Mouse (Mus musculus) spleen, adult 12 weeks (tissue): ENCODE data around the gene Ucn.

ENCODE experiments used
- DNase-seq: peaks from one replicate; pipeline ENCODE4 v3.0.0; 2022; ENCODE audit warnings: low spot score

Gene Ucn

DNA sequence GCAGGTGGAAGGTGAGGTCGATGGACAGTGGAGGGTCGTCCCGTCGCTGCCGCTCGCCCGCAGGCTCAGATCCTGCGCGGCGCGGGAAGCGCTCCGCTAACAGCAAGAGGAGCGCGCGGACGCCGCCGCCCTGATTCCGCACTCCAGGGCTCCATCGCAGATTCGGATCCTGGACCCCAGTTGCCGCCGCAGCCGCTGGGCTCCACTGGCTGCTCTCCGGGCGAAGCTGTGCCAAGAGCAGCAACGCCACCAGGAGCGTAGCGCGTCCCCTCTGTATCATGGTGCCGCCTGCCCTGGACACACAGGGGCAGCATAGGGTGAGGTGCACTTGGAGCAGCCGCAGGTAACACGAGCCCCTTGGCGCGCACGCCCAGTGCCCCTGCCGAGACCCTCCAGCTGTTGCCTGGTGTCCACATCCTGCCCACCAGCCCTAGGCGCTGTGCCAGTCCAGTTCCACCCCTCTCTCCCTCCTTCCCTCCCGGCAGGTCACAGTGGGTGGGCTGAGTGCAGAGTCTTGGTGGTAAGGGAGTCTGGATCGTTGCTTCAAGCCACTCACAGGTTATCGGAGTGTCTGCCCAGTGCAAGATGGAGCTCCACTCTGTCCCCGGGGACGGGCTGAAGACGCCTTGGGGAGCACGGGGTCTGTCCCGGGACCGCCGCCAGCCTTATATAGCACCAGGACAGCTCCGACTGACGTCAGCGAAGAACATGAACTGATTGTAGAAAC lies at the start of gene Ucn:
Gene Ucn, minus strand, starts transcription at position 589 of the 727 bp plus-strand sequence.
- no peak for DNase-seq

DNA sequence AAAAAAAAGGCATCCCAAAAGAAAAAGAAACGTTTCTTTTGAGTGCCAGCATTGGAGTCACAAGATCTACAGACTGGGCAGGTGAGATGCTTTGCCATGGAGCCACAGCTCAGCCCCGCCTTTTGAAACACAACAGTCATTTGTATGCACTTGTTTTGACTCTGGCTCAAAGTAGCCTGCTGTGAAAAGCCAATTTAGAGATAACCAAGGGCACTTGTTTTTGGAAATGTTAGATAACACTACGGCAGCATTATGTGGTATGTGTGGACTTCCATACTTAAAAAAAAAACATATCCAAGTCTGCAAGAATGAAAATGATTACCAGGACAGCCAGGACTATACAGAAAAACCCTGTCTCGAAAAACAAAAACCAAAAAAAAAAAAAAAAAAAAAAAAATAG lies 45.0 kb upstream of the Ucn start:
- no peak for DNase-seq

DNA sequence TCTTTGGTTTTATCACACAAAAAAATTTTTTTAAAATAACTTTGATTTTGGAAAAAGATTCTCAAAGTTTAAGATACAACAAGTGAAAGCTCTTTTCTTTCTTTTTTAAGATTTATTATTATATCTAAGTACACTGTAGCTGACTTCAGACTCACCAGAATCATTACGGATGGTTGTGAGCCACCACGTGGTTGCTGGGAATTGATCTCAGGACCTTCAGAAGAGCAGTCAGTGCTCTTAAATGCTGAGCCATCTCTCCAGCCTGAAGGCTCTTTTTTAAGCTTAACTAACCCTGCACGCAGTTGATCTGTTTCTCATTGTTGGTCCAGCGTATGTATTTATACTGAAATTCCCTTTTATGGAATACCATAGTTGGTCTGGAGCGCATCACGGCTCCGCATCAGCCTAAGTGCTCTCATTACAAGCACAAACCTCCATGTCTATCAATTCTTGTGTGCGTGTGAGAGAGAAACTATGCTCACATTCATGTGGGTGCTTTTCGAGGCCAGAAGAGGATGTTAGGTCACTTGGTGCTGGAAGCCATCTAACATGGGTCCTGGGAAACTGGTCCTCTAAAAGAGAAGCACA lies 42.6 kb upstream of the Ucn start:
- DNase-seq = no peak

DNA sequence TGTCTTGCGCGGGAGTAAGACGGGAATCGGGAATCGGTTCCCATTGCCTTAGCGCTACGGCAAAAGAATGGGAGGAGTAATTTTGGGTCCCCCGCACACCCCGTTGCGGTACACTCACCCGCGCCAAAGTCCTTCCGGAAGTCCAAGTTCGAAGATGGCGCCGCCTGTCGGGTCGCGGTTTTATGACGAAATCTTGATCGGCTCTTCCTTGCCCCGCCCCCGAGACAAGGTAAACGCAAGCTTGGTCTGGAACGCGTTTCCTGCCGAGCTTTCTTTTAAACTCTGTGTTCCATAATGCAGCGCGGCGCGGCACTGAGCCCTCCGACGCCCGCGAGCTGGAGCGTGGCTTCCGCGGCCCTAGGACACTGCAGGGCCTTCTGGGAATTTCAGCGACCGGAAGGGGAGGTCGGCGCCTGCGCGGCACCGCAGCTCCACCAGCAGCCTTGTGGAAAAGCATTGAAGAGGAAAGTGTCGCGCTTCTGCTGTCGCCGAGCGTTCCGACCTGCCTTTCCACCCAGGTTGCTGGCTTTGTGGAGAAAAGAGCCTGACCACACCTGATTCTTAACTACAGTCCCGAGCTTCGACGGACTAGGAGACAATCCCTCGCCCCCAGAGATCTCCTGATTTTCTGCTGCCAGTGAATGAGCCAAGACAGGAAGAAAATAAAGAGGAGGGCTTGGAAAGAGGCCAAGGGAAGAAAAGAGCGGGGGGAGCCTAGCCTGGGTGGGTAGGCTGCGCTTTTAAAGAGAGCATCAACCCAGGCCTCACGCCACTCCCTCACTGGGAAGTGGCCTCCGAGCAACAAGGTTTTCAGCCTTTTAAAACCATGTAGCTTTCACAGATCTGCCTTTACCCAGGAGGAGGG lies 41.4 kb upstream of the Ucn start, which contains the start of the genes Gm29609 and Gtf3c2:
Gene Gm29609, minus strand, starts transcription at position 146 of the 865 bp plus-strand sequence.
Gene Gtf3c2, minus strand, starts transcription at position 379 of the 865 bp plus-strand sequence.
- peak; percentile 92 for DNase-seq

DNA sequence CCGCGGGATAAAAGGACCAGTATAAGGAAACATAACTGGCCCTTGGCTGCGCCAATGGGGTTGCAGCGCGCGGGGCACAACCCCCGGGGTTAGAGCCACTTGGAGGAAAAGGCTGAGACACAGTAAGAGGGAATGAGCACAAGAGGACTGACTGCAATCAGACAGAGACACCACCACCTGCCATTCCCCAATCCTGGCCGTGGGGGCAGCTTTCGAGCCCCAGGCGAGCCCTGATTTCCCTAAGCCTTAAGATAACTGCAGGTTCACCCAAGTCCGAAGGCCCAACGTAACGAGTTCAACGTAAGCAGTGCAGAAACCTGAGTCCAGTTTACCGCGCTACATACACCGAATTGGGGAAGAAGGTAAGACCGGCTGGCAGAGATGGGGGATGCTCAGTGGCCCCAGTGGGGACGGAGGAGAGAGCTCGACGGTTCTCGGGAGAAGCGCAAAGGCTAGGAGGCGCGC lies 40.7 kb upstream of the Ucn start:
- DNase-seq = no peak

DNA sequence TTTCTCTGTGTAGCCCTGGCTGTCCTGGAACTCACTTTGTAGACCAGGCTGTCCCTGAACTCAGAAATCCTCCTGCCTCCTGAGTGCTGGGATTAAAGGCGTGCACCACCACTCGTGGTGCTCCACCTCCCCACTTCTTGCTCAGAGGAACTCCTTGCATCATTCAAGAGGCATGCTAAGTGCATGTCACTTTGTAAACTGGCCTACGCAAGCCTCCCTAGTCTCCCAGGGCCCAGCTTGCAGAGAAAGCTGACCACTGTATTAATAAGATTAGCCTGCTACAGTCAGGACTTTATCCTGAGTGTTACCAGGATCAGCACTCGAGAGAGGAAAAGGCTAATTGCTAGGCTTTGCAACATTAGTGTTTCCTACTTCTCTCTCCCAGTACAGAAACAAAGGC lies 30.0 kb upstream of the Ucn start:
- no peak for DNase-seq

DNA sequence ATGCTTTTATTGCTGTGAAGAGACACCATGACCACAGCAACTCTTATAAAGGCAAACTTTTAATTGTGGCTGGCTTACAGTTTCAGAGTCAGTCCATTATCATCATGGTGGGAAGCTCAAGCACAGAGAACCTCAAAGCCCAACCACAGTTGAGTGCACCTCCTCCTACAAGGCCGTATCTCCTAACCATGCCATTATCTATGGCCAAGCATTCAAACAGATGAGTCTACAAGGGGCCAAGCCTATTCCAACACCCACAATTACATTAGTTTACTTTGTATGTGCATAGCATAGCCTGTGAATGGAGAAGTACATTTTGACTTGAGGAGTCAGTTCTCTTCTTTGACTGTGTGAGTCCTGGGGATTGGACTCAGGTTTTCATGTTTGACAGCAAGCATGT lies 26.2 kb upstream of the Ucn start:
- no peak for DNase-seq

DNA sequence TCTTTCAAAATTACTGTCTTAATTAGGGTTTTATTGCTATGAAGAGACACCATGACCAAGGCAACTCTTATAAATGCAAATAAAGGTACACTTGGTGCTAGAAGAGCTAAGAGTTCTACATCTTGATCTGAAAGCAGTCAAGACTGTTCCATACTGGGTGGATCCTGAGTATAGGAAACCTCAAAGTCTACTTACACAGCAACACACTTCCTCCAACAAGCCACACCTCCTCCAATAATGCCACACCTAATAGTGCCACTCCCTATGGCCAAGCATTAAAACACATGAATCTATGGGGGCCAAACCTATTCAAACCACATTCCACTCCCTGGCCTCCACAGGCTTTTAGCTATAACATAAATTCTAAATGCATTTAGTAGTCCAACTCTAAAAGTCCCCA lies 23.8 kb upstream of the Ucn start:
- no peak for DNase-seq

DNA sequence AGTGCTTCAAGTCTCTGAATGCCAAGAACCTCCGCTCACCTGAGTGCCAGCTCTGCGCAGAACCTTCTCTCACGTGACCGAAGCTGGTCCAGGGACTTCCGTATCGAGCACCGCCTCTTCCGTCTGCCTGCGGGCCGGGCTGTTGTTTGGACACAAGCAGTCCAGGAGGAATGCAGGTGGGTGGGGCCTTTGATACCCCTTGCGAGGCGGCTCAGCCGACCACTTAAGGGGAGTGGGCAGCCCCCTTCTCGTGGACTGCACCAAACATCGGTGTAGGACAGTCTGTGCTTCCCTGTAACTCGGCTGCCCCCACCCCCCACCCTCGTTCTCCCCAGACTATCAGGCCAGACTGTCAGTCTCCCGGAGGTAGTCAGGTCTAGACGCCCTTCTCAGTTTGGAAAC lies 15.5 kb upstream of the Ucn start, which contains the start of gene Mpv17:
Gene Mpv17, minus strand, starts transcription at position 100 of the 402 bp plus-strand sequence.
- DNase-seq = peak; percentile 51

DNA sequence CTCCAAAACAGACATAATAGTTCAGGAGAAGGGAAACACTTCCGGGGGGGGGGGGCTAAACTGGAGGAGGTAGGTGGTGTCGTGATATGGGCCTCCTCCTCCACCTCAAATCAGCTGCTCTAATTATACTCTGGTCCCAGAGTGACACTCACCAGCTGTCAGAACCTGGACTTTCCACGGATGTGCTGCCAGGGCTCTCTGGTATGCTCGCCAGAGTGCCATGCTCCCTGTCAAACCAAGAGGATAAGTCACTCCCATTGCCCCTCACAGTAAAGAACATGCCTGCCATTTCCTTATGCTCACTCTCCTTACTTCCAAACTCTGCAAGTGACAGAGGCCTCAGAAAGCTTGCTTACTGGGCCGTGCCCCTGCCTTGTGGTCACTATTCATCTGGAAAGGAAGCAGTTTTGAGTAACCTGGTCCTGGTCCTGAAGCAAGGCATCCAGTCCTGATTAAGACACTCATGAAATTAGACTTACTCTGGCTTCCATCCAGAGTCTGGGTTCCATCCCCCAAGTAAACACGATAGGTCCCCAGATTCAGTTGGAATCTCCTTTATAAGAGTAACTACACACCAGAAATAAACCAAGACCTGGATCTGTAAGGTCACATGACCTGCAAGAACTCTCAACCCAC lies 15.0 kb upstream of the Ucn start:
- no peak for DNase-seq

DNA sequence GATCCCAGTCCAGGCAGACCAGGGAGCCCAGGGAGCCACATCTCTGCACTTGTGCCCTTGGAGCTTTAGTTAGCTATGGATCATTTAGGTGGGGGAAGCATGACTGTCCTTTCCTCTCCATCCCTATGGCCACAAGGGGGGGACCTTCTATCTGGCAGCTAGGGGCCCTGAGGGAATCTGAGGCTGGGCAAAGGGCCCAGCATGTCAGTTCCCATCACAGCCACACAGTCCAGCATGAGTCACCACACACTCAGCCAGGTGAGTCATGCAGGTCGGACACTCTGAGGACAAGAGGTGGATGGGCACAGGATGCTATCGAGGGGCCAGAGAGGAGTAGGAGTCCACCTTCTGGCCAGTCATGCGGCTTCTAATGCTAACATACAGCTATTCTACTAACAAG lies 13.1 kb upstream of the Ucn start:
- DNase-seq = no peak

DNA sequence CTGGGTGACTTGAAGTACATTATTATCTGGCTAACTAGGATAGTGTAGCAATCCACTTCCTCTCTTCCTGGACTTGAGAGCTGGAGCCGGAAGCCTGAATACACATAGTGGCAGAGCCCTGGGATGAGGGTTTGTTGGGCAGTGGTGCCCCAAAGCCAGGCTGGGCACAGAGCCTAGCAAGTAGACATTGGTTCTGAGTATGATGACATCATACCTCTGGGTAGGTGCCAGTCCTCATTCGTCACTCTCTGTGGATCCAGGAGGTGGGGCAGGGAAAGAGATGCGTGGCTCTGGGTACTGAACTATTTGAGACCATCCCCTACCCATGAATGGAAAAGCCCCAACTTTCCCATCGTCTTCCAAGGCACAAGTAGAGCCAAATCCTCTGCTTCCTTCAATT lies 11.2 kb upstream of the Ucn start:
- no peak for DNase-seq

DNA sequence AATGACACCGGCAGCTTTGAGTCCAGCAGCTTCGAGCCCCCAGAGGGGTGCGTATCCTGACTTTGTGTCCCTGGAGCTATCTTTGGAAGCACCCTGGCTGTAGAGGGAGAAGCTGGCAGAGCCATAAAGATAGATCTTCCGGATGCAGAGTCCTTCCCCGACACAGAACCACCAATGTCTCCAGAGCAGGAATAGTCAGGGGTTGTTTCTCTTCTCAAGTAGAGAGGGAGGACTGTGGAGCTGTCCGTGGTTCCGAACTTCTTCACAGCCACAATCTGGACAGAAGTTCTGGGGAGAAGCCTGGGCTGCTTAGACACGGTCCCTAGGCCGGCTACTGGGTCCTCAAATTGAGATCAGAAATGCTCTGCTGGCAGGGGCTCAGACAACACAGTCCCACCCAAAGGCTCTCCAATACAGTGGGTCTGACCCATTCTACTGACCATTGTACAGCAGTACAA lies 368 bp upstream of the Ucn start:
- DNase-seq = no peak

DNA sequence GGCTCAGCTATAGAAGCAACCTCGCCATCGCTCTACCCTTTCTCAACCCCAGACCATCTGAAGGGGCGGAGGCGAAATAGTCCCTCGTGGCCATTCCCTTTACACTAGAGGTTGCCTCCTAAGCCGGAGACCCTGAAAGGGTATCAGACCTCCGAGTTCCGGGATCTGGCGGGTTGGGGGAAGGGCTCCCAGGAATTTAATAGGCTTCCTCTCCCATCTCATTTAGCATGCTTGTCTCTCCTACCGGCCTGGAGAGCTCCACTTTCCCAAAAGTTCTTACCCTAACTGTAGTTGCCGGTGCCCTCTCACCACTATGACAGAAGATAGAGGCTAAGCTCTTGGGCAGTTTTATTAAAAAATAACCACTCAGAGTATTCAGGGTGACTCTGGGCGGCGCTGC lies 971 bp downstream of the Ucn start:
- no peak for DNase-seq

DNA sequence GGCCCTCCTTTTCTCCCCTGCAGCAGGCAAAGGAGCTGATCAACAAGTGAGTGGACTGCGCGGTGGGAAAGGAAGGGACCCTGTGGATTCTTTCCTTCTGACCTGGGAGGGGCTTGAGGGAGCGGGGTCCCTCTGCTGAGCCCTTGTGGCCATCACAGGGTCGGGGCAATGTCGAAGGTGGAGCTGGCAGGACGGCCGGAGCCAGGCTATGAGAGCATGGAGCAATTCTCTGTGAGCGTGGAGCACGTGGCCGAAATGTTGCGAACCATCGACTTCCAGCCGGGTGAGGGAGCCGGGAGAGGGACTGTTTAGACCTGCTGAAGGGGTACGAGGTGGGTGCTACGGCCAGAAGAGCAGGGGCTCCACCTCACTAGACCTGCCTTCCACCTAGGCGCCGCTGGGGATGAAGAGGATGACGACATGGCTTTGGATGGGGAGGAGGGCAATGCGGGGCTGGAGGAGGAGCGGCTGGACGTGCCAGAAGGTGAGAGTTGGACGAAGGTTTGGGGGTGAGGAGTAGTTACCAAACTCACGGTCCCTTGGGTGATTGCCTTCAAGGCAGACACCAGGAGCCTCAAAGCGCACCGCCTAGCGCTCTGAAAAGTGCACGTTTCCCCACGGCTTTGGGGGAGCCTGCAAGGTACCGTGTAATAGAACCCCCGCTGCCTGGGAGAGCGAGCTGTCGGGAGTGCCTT lies 1.8 kb downstream of the Ucn start:
- no peak for DNase-seq

DNA sequence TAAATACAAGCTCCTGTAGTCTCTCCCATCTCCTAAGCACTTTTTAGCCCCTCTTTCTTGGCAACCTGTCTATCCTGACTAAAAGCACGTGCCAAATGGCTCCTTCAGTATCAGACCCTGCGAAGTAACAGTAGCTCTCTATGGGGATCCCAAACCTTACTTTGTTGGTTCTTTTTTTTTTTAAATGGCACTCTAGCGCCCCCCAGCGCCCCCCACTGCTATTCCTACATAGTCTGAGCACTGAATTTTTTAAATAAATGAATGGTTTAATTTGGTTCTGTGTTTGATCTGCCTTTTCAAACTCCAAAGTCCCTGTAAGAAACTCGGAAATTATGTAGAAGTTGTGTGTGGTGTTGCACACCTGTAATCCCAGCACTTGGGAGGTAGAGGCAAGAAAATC lies 12.6 kb downstream of the Ucn start:
- no peak for DNase-seq

DNA sequence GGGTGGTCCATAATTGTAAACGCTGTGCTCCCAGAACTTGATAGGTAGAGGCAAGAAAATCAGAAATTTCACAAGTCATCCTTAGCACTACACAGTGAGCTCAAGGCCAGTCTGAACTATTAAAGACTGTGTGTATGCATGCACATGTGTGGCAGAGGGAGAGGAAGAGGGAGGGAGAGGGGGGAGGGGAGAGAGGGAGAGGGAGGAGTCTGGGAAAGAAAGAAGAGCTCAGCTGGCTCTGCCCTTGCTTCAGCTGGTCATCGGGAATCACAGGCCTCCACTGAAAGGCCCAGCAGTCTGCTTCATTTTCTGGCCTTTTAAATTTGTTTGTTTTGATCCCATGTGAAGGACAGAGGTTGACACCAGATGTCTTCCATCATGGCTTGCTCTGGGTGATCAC lies 15.1 kb downstream of the Ucn start:
- DNase-seq = no peak

DNA sequence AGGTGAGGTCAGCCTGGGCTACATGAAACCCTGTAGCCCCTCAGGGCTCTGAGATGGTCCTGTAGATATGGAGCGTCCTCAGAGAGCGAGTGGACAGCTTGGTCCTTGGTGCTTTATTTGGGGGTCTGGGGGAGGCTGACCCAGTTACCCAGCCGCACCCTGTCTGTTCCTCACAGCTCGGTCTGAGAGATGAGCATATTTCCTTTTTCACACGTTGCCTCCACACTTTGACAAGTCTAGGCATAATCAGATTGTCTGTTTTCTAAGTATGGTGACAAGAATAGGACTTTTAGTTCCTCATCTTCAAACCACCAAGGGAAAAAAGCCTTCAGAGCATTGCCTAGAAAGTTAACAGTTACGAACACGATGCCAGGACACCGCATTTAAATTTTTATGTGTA lies 17.5 kb downstream of the Ucn start:
- DNase-seq = no peak

DNA sequence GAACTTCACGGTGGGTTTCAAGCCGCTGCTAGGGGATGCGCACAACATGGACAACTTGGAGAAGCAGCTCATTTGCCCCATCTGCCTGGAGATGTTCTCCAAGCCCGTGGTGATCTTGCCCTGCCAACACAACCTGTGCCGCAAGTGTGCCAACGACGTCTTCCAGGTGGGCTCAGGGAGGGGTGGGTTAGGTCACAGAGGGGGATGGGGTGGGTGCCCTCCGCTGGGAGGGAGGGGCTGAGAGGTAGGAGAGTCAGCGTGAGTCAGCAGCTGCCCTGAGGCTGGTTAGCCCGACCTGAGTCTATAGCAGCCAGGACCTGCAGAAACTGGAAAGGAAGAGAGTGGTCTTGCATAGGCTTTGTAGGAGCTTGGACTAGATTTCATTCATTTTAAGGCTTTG lies 21.7 kb downstream of the Ucn start:
- no peak for DNase-seq

DNA sequence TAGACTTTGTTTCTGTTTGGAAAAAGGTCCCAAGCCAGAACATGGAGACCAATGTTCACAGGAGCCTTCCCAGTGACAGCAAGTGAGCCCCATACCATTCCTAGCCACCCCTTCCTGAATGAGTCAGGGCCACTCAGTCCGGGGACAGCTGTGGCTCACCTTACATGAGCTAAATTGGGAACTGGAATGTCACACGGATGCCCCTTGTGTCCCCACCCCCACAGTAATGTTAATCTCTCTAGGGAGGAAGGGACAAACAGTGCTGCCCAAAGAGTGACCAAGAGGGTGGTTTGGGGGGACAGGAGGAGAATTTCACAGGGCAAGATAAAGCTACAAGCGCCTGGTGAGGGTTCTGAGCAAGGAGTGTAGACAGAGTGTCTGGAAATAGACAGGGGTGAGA lies 22.3 kb downstream of the Ucn start, which contains the start of gene Trim54:
Gene Trim54, plus strand, starts transcription at position 359 of the 400 bp plus-strand sequence.
- no peak for DNase-seq

DNA sequence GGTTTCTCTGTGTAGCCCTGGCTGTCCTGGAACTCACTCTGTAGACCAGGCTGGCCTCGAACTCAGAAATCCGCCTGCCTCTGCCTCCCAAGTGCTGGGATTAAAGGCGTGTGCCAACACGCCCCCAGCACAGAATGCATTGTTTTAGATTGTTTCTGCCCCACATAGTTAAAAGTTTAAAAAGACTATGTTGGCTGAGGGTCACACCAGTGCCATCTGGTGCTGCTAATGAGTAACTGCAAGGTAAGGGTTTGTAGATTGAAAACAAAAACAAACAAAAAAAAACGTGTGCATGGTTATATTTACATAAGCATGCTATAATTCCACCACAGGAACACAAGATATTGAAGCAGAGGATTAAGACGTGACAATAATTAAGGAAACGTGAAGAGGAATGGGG lies 27.8 kb downstream of the Ucn start:
- DNase-seq = no peak
